8 mouse cellular contexts compared by ENCODE assay signal in genomic region chr8:112011816-112012242, GRCm38 (mm10). TPM values are rescaled to one million over a fixed set of nuclear protein-coding genes. Genes with fewer than 3 reads are reported as not detected.
DNase-seq lines count a peak whose midpoint lies in the region; ATAC-seq and TF ChIP-seq lines count a peak whose summit lies in the region.

No protein-coding gene starts in this region.

- H3K4me3 ChIP-seq in ES-Bruce4 (ENCODE audit: low read depth, low read length) = peak overlapping the region; percentile 96
- H3K4me3 ChIP-seq in embryonic facial prominence, embryonic 15.5 days (replicated peaks) = peak overlapping the region; percentile 95

- H3K4me2 ChIP-seq in embryonic facial prominence, embryonic 15.5 days (replicated peaks) = peak overlapping the region; percentile 91

- DNase-seq in adrenal gland, postnatal 36 days = peak; percentile 64 to 74
- peak; percentile 26 to 35 for DNase-seq in heart, postnatal 14 days
- peak; percentile 51 to 66 for DNase-seq in kidney, postnatal 4 days
- DNase-seq in lung, postnatal 36 days = peak; percentile 72
- peak; percentile 41 for DNase-seq in ovary, postnatal 36 days (ENCODE audit: low spot score)
- peak; percentile 71 for DNase-seq in thymus, postnatal 14 days

- no peak for TF ChIP-seq POLR2A in ES-Bruce4 (IDR thresholded peaks at IDR 0.05; ENCODE audit: insufficient read depth, low read length)

- H3K27ac ChIP-seq in ES-Bruce4 (ENCODE audit: insufficient read depth, low read length) = no peak overlapping the region
- H3K27ac ChIP-seq in embryonic facial prominence, embryonic 15.5 days (replicated peaks) = peak overlapping the region; percentile 84

- under 1% methylated on average over 40 of the region's 40 CpGs for WGBS in embryonic facial prominence, embryonic 15.5 days

- ATAC-seq in embryonic facial prominence, embryonic 15.5 days (ENCODE audit: insufficient number of reproducible peaks, low FRiP score, low TSS enrichment, low read depth) = peak; percentile 15

- H3K4me1 ChIP-seq in ES-Bruce4 (ENCODE audit: control insufficient read depth, insufficient read depth, low read length) = no peaks in the 10 kb centered on the region
- H3K4me1 ChIP-seq in embryonic facial prominence, embryonic 15.5 days = peaks cover 23% of the 10 kb centered on the region

- H3K9me3 ChIP-seq in ES-Bruce4 (replicated peaks; ENCODE audit: control insufficient read depth, insufficient read depth, low read length, poor library complexity, severe bottlenecking) = no peaks in the 10 kb centered on the region
- H3K9me3 ChIP-seq in embryonic facial prominence, embryonic 15.5 days (replicated peaks) = no peaks in the 10 kb centered on the region

- H3K36me3 ChIP-seq in ES-Bruce4 (ENCODE audit: control insufficient read depth, insufficient read depth, low read length, poor library complexity, severe bottlenecking) = peaks cover 8% of the 10 kb centered on the region
- peaks cover 13% of the 10 kb centered on the region; the same call in 1 of the 2 replicates for H3K36me3 ChIP-seq in embryonic facial prominence, embryonic 15.5 days

- TF ChIP-seq CTCF in ES-Bruce4 (IDR thresholded peaks at IDR 0.05; ENCODE audit: low read depth, low read length) = no peak

- no peak for TF ChIP-seq EP300 in ES-Bruce4 (IDR thresholded peaks at IDR 0.05; ENCODE audit: insufficient read depth, low read depth, low read length)

- no peaks in the 10 kb centered on the region for H3K27me3 ChIP-seq in ES-Bruce4 (ENCODE audit: control insufficient read depth, insufficient read depth, low read length, poor library complexity, severe bottlenecking)
- H3K27me3 ChIP-seq in embryonic facial prominence, embryonic 15.5 days = no peaks in the 10 kb centered on the region

- peak overlapping the region; percentile 82 for H3K9ac ChIP-seq in ES-Bruce4 (ENCODE audit: low read depth, poor library complexity, severe bottlenecking)
- peak overlapping the region; percentile 82 for H3K9ac ChIP-seq in embryonic facial prominence, embryonic 15.5 days

- intact Hi-C loops in heart, postnatal 14 days (cut with DNase I) = no loop called here

RNA-seq across cellular contexts. Expression of gene Terf2ip, which starts 0.6 kb away (rescaled TPM):
- 10.3 and 10.7 TPM in 2 replicates for polyA plus RNA-seq in ES-Bruce4 (2011; ENCODE audit: insufficient read depth, insufficient read length, low read depth, missing spikeins)
- 10 to 100 TPM; 20.7 to 21.7 TPM for total RNA-seq in adrenal gland, postnatal 36 days (2021)
- 25.1 and 25.4 TPM in 2 replicates for polyA plus RNA-seq in embryonic facial prominence, embryonic 15.5 days (2015; fragmentation: Nextera tagmentation; extraction: Ambion mirVana)
- 10 to 100 TPM; 10.9 to 11.9 TPM for total RNA-seq in heart, postnatal 14 days (2021)

RNA-seq across cellular contexts. Expression of gene Kars, which starts 0.7 kb away (rescaled TPM):
- 306 and 325 TPM in 2 replicates for polyA plus RNA-seq in ES-Bruce4 (2011; ENCODE audit: insufficient read depth, insufficient read length, low read depth, missing spikeins)
- total RNA-seq in adrenal gland, postnatal 36 days (2021) = 100 to 1,000 TPM; 108 to 110 TPM
- 172 and 175 TPM in 2 replicates for polyA plus RNA-seq in embryonic facial prominence, embryonic 15.5 days (2015; fragmentation: Nextera tagmentation; extraction: Ambion mirVana)
- 10 to 100 TPM; 84.1 to 85.3 TPM for total RNA-seq in heart, postnatal 14 days (2021)

RNA-seq across cellular contexts. Expression of gene Gm6793, which starts 3.0 kb away (rescaled TPM):
- polyA plus RNA-seq in ES-Bruce4 (2011; ENCODE audit: insufficient read depth, insufficient read length, low read depth, missing spikeins) = 0.68 and 0.90 TPM in 2 replicates
- total RNA-seq in adrenal gland, postnatal 36 days (2021) = under 1 TPM; 0.20 to 0.23 TPM
- polyA plus RNA-seq in embryonic facial prominence, embryonic 15.5 days (2015; fragmentation: Nextera tagmentation; extraction: Ambion mirVana) = 0.65 and 0.81 TPM in 2 replicates
- total RNA-seq in heart, postnatal 14 days (2021) = under 1 TPM in 1 of 2 experiments, not detected in 1; 0.15 TPM

RNA-seq across cellular contexts. Expression of gene Adat1, which starts 19.7 kb away (rescaled TPM):
- polyA plus RNA-seq in ES-Bruce4 (2011; ENCODE audit: insufficient read depth, insufficient read length, low read depth, missing spikeins) = 22.0 and 22.3 TPM in 2 replicates
- 1 to 10 TPM; 3.3 to 3.4 TPM for total RNA-seq in adrenal gland, postnatal 36 days (2021)
- polyA plus RNA-seq in embryonic facial prominence, embryonic 15.5 days (2015; fragmentation: Nextera tagmentation; extraction: Ambion mirVana) = 8.3 and 10.1 TPM in 2 replicates
- total RNA-seq in heart, postnatal 14 days (2021) = 1 to 10 TPM; 1.9 to 2.2 TPM
